Mouse (Mus musculus) kidney, postnatal 25 days (tissue): ENCODE results near the gene Acaca.

Experiments used
- DNase-seq, 2 experiments: peaks; one replicate each; pipeline ENCODE4 v3.0.0; 2021; ENCODE audit warnings: mixed read lengths in 2 of 2

Gene Acaca

GRCm38 (mm10) chr11:84406733-84407132 lies 277.3 kb downstream of the Acaca start:
- DNase-seq: no peak

GRCm38 (mm10) chr11:84410383-84410782 lies 280.9 kb downstream of the Acaca start:
- DNase-seq: no peak

GRCm38 (mm10) chr11:84410879-84411641 lies 281.6 kb downstream of the Acaca start:
- no peak for DNase-seq

- no peak for DNase-seq
These were observed 282.2 kb downstream of the Acaca start for GRCm38 (mm10) chr11:84411642-84412018.

- DNase-seq: no peak
These were observed 282.9 kb downstream of the Acaca start for GRCm38 (mm10) chr11:84412201-84412934.

GRCm38 (mm10) chr11:84413111-84413510 lies 283.6 kb downstream of the Acaca start:
- DNase-seq: no peak

- DNase-seq: no peak
These were observed 291.3 kb downstream of the Acaca start for GRCm38 (mm10) chr11:84420779-84421178.

GRCm38 (mm10) chr11:84425736-84426632 lies 296.5 kb downstream of the Acaca start:
- DNase-seq: no peak

GRCm38 (mm10) chr11:84426633-84426998 lies 297.1 kb downstream of the Acaca start:
- DNase-seq: no peak

GRCm38 (mm10) chr11:84429581-84429980 lies 300.1 kb downstream of the Acaca start:
- DNase-seq: peak; percentile 52 to 68

- peak in 1 of 2 experiments; percentile 22 for DNase-seq
These were observed 300.9 kb downstream of the Acaca start for GRCm38 (mm10) chr11:84430336-84430735.

GRCm38 (mm10) chr11:84434879-84435278 lies 305.4 kb downstream of the Acaca start:
- no peak for DNase-seq

GRCm38 (mm10) chr11:84440402-84440801 lies 310.9 kb downstream of the Acaca start:
- DNase-seq: no peak

GRCm38 (mm10) chr11:84442554-84443331 lies 313.3 kb downstream of the Acaca start:
- DNase-seq: peak; percentile 63 to 83
